Mouse (Mus musculus): ENCODE data around the gene Ift122.

- no peak for TF ChIP-seq CTCF (IDR thresholded peaks at IDR 0.05; ENCODE audit: extremely low read depth, insufficient read depth, insufficient read length, insufficient replicate concordance)
- no peak for TF ChIP-seq POLR2A (IDR thresholded peaks at IDR 0.05; ENCODE audit: low read depth, low read length)
Measured at GRCm38 (mm10) chr6:115892363-115892762, 39.1 kb downstream of the Ift122 start.
